Mouse (Mus musculus): ENCODE measurements around the gene Efcab2. TPM values are rescaled to one million over a fixed set of nuclear protein-coding genes. Genes with fewer than 3 reads are reported as not detected.

Efcab2 gene
- polyA plus RNA-seq, 1 experiment: 4.7 TPM

DNA sequence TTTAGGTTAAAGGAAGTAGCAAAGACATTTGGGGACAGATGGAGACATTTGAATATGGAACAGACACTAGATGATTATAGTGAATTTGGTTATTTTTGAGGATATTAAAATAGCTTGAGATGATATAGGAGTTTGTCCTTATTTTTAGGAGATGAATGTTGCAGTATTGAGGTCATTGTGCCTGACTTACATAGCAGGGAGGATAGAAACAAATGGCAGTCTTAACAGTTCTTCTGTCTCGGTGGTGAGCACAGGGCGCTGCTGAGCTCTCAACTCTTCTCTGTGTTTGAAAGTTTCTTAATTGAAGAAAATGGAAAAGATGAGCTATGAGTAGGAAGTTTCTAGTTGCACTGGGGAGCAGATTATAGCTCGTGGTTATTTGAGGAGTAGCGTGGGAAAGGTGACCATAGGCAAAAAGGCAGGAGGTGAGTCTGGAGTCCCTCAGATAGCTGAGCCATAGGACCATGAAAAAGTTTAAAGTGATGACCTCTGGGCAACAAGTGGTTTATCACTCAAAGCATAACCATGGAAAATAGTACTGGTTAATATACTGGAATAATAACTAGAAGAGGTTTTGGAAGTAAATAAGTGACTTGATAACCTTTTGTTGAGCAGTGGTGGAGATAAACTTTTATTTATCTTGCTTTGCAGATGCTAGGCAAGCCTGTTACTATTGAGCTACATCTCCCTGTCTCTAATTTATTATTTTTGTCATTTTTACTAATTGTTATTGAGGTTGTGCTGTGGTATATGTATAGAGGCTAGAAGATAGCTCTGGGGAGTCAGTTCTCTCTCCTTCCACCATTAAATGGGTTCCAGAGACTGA, 25.9 kb downstream of the Efcab2 start:
- no peak overlapping the region for H3K4me3 ChIP-seq (ENCODE audit: insufficient read depth, low read depth, low read length)
- no peak overlapping the region for H3K27ac ChIP-seq (replicated peaks; ENCODE audit: low read depth, low read length)

DNA sequence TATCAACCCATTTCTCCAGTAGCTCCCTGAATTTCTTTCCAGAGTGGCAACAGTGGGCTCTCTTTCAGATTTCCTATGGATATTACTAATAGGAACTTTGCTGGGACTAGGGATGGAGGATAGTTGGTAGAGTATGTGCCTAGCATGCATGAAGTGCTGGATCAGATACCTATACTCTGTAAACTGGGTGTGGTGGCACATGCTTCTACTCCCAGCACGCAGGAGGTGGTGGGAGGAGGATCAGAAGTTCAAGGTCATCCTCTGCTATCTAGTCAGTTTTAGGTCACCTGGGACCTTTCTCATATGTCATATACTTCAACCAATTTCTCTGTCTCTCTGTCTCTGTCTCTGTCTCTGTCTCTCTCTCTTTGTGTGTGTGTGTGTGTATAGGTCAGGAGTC, 27.7 kb downstream of the Efcab2 start:
- H3K27ac ChIP-seq (replicated peaks; ENCODE audit: low read depth, low read length): no peak overlapping the region
- H3K4me1 ChIP-seq (ENCODE audit: control insufficient read depth, insufficient read depth, insufficient read length, low read length): no peaks in the 10 kb centered on the region
- no peak overlapping the region for H3K4me3 ChIP-seq (ENCODE audit: insufficient read depth, low read depth, low read length)

More for the DNA sequence above, 25.9 kb downstream of the Efcab2 start:
- no peaks in the 10 kb centered on the region for H3K4me1 ChIP-seq (ENCODE audit: control insufficient read depth, insufficient read depth, insufficient read length, low read length)

DNA sequence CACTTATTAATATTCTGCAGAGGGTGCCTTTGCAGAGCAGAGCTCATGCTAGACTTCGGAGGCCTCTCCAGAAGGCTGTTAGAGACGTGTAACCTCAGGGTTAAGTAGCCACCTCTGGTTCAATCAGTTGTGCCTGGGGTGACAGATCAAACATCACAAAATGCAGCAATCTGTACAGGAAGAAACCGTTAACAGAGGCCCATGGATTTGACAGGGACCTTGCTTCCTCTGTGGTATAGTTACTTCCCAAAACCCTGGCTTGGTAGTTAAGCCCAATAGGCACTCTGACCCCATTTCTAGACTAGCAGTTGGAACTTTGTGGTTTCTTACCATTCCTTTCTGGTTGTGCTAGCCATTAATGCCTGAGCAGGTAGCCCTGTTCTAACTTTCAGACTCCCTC, 38.5 kb downstream of the Efcab2 start:
- Histone ChIP-seq H3K27ac (replicated peaks; ENCODE audit: low read depth, low read length) (no peak overlapping the region), H3K4me3 (ENCODE audit: insufficient read depth, low read depth, low read length) (no peak overlapping the region), H3K4me1 (ENCODE audit: control insufficient read depth, insufficient read depth, insufficient read length, low read length) (no peaks in the 10 kb centered on the region)

DNA sequence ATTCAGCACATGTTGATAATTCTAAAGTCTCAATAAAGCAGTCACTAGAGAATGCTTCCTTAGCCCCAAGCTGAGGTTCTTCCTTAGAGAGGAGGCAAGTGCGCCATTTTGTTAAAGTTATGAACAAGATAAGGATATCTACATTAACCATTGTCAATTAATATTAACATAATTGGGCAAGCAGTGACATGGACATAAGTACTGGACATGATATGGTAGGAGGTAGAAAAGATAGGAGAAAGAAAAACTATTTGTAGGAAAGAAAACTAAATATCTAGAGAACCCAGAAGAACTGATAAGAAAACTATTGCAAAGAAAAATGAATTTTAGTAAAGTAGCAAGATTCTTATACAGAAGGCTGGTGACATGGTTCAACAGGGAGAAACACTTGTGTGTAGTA, 41.2 kb downstream of the Efcab2 start:
- Histone ChIP-seq H3K27ac (replicated peaks; ENCODE audit: low read depth, low read length) (no peak overlapping the region), H3K4me3 (ENCODE audit: insufficient read depth, low read depth, low read length) (no peak overlapping the region), H3K4me1 (ENCODE audit: control insufficient read depth, insufficient read depth, insufficient read length, low read length) (no peaks in the 10 kb centered on the region)

DNA sequence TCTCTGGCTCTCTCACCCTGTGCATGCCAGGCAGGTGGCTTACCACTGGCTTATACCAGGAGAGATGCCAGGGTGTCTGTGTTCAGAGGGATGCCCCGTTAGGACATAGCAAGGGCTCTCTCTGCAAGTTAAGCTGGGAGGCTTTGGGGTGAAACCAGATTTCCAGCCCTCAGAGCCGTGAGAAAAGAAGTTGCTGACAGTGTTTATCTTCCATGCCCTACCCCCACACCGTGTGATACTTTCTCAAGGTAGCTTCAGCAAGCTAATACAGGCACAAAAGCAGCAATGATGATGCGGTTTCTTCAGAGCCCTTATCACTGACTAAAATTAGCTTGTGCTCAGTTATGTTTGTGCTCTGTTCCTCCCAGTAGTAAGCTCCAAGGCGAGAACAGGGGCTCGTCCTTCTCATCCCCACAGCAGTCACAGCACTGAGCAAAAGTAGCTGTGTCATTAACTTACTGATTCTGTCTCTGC, 42.4 kb downstream of the Efcab2 start:
- no peaks in the 10 kb centered on the region for H3K4me1 ChIP-seq (ENCODE audit: control insufficient read depth, insufficient read depth, insufficient read length, low read length)
- no peak overlapping the region for H3K27ac ChIP-seq (replicated peaks; ENCODE audit: low read depth, low read length)
- H3K4me3 ChIP-seq (ENCODE audit: insufficient read depth, low read depth, low read length): no peak overlapping the region

DNA sequence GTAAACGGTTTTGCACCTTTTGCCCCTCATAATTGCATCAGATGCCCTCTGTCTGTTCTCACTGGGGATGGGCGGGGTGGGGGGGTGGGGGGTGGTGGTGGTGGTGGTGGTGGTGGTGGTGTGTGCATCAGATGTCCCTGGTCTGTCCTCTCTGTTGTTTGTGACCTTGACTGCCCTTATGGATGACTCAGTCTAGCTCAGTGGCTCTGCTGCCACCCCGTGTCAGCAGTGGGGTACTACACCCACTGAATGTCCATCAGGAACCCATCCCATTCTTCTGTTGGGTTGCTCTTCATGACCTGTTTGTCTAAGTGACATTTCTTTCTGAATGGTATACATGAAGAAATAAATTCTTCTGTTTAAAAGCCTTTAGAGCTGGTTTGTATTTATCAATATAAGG, 43.3 kb downstream of the Efcab2 start:
- no peaks in the 10 kb centered on the region for H3K4me1 ChIP-seq (ENCODE audit: control insufficient read depth, insufficient read depth, insufficient read length, low read length)

DNA sequence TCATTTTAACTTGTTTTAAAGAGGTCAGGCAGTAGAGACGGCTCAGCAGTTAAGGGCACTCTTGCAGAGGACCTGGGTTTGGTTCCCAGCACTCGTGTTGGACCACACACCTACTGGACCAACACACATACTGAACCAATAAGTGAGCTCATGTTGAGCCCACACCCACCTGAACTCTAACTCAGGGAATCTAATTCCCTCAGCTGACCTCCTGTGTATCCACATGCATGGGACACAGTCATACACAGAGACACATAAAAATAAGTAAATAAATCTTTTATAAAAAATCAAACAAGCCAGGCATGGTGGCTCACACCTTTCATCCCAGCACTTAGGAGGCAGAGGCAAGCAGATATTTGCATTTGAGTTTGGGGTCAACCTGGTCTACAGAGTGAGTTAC, 44.0 kb downstream of the Efcab2 start:
- H3K4me3 ChIP-seq (ENCODE audit: insufficient read depth, low read depth, low read length): no peak overlapping the region
- no peaks in the 10 kb centered on the region for H3K4me1 ChIP-seq (ENCODE audit: control insufficient read depth, insufficient read depth, insufficient read length, low read length)
- H3K27ac ChIP-seq (replicated peaks; ENCODE audit: low read depth, low read length): no peak overlapping the region

More for the DNA sequence above, 43.3 kb downstream of the Efcab2 start:
- Histone ChIP-seq H3K27ac (replicated peaks; ENCODE audit: low read depth, low read length) (no peak overlapping the region), H3K4me3 (ENCODE audit: insufficient read depth, low read depth, low read length) (no peak overlapping the region)

DNA sequence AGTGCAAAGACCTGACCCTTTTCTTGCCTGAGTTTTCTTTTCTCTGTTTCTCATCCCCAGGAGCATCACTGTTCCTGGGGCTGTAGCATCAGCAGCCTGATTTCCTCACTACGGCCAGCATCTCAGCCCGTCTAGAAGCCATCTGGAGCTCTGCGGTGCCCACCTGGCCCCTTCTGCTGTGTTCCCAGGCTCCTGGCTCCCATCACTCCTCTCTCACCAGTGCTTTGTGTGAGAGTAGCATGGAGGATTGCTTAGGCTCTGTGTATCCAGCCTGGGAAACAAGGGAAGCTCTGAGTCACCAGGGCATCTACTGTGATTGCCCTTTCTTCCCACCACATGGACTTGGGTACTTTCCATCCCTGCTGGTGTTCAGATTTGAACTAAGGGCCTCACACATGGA, 48.2 kb downstream of the Efcab2 start:
- Histone ChIP-seq H3K4me1 (ENCODE audit: control insufficient read depth, insufficient read depth, insufficient read length, low read length) (no peaks in the 10 kb centered on the region), H3K4me3 (ENCODE audit: insufficient read depth, low read depth, low read length) (no peak overlapping the region), H3K27ac (replicated peaks; ENCODE audit: low read depth, low read length) (no peak overlapping the region)

DNA sequence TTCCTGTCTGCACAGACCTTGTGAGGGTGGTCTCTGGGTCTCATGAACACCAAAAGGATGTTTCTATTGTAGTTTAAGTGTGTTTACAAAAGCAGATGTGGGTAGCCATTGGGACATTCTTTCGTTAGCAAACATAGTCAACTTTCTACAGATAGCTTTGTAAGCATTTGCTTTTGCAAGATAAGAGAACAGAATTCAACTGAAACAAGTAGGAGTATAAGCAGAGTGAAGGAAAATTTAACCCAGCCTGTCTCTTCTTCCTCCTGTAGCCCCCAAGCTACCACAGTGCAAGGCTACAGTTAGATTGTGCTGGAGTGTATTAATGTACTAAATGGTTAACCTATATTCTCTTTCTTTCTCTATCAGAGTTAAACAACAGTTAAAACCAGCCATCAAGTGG, 49.2 kb downstream of the Efcab2 start:
- Histone ChIP-seq H3K27ac (replicated peaks; ENCODE audit: low read depth, low read length) (no peak overlapping the region), H3K4me3 (ENCODE audit: insufficient read depth, low read depth, low read length) (no peak overlapping the region), H3K4me1 (ENCODE audit: control insufficient read depth, insufficient read depth, insufficient read length, low read length) (no peaks in the 10 kb centered on the region)

DNA sequence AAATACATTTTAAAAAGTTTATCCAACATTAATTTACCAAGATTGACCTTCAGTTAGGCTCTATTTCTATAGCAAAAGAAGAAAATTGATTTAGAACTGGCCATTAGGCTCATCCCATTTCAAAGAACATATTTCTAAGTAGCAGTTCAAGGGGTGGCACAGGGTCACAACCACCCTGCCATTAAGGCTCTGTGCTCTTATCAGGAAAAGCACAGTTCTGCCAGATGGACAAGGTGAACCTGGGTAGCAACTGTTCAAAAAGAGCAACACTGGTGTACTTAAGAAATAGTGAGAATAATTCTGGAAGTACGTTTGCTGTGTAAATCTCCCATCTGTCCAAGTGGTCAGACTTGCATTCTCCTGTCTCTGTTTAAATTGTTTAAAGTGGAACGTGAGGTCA, 52.1 kb downstream of the Efcab2 start:
- no peak overlapping the region for H3K4me3 ChIP-seq (ENCODE audit: insufficient read depth, low read depth, low read length)
- H3K4me1 ChIP-seq (ENCODE audit: control insufficient read depth, insufficient read depth, insufficient read length, low read length): no peaks in the 10 kb centered on the region
- no peak overlapping the region for H3K27ac ChIP-seq (replicated peaks; ENCODE audit: low read depth, low read length)

DNA sequence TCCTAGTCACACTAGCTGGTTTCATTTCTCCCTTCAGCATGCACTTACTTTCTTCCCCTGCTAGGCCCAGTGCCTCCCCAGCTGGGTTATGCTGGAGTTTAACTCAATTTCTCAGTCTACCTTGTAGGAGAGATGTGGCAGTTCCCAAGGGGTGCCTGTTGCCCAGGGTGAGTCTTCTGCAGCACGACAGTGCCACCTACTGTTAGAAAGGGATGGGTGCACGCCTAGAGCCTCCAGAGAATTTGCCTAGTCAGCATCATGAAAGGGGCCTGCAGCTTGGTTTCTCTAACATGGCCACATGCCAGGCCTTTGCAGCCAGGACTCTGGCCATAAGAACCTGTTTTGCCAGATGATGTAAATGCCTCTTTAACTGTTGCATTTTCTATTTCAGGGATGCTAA, 57.8 kb downstream of the Efcab2 start:
- Histone ChIP-seq H3K4me3 (ENCODE audit: insufficient read depth, low read depth, low read length) (no peak overlapping the region), H3K4me1 (ENCODE audit: control insufficient read depth, insufficient read depth, insufficient read length, low read length) (no peaks in the 10 kb centered on the region), H3K27ac (replicated peaks; ENCODE audit: low read depth, low read length) (no peak overlapping the region)

DNA sequence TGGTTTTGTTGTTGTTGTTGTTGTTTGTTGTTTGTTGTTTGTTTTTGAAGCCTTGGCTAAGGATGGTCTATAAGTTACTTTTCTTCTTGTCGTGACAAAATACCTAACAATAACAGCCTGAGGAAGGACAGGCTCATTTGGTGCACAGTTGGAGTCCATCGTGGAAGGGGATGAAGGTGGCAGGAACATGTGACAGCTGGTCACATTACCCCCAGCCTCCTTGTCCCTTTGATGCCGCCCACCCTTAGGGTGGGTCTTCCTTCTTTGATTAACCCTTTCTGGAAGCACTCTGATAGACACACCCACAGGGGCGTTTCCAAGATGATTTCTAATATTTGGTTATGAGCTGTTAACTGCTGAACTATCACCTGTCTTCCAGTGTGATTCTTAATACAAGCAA, 58.3 kb downstream of the Efcab2 start:
- H3K4me3 ChIP-seq (ENCODE audit: insufficient read depth, low read depth, low read length): no peak overlapping the region
- no peak overlapping the region for H3K27ac ChIP-seq (replicated peaks; ENCODE audit: low read depth, low read length)
- no peaks in the 10 kb centered on the region for H3K4me1 ChIP-seq (ENCODE audit: control insufficient read depth, insufficient read depth, insufficient read length, low read length)

DNA sequence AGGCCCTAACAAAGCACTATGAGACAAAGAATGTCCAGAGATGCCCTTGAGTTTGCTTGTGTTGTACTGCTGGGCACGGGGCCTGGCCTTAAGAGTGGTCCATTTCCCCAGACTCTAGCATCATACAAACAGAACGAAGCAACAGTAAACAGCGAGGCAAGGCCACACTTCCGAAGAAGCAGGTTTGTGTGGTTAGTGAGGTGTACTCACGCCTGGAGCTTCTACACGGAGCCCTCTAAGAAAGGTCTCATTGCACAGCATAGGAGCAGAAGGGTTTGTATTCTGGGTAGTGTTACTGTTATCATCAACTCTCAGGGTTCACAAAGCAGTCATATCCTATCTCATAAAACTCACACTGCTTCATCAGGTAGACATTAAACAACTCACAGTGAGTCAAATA, 61.7 kb downstream of the Efcab2 start:
- H3K4me3 ChIP-seq (ENCODE audit: insufficient read depth, low read depth, low read length): no peak overlapping the region
- H3K4me1 ChIP-seq (ENCODE audit: control insufficient read depth, insufficient read depth, insufficient read length, low read length): no peaks in the 10 kb centered on the region
- no peak overlapping the region for H3K27ac ChIP-seq (replicated peaks; ENCODE audit: low read depth, low read length)

DNA sequence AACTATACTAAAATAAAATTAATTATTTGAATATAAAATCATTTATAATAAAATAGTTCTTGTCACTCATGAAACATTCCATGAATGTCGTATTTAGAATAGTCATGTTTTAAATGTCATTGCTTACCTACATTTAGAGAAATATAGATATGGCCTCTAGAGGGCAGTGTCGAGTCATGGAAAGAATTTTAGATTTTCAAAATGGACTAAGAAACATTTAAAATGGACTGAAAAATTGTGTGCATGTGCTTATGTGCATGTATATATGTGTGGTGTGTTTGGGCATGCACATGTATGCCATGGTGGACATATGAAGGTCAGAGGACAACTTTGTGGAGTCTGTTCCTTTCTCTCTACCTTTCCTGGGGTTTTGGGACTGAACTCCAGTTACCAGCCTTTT, 62.4 kb downstream of the Efcab2 start:
- no peak overlapping the region for H3K4me3 ChIP-seq (ENCODE audit: insufficient read depth, low read depth, low read length)
- no peak overlapping the region for H3K27ac ChIP-seq (replicated peaks; ENCODE audit: low read depth, low read length)
- H3K4me1 ChIP-seq (ENCODE audit: control insufficient read depth, insufficient read depth, insufficient read length, low read length): no peaks in the 10 kb centered on the region

DNA sequence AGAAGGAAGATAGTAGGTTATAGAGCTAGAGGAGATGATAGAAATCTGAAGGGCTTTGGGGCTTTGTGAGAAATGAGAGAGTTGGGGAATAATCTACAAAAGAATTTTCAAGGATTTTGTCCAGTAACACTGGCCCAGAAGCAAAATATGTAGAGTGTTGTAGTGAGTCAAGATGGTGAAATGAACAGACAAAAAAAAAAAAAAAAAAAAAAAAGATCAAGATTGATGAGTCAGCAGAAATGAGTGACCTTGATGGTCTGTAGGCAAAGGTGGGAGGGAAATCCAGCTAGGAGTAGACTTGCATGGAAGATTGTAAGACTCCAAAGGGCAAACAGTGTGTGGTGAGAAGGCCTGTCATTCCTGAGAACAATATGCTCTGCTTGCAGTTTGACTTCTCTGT, 78.0 kb downstream of the Efcab2 start:
- H3K4me3 ChIP-seq (ENCODE audit: insufficient read depth, low read depth, low read length): no peak overlapping the region
- H3K4me1 ChIP-seq (ENCODE audit: control insufficient read depth, insufficient read depth, insufficient read length, low read length): no peaks in the 10 kb centered on the region
- H3K27ac ChIP-seq (replicated peaks; ENCODE audit: low read depth, low read length): no peak overlapping the region

DNA sequence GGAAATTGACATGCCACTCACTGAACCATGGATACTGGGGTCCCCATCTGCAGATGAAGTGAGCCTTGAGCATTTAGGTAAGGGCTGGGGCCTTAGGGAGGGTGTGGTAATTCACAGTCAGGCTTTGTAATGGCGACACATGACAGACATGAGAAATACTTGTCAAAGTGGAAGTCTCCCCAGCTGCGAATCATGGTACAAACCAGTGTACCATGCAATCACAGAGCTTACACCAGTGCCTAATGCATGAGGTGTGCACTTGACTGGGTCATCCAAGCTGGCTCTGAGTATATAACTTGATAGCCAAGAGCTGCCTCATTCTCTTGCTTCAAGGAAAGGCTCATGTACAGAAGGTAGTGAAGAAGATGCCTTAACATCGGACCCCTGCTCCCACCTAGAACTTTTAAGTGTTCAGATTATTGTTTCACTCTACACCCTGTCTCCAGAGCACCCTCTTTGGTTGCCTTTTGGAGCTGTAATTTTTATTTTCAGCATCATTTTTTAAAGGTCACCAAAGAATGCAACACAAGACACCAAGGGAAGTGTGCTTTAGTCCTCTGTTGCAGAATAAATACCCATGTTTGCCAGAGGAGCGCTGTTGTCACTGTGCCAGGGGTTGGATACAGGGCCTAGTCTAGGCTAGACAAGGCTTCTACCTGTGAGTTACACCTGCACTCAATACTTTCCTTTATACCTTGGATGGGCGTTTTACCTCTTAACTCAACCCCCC, 79.4 kb downstream of the Efcab2 start:
- Histone ChIP-seq H3K4me3 (ENCODE audit: insufficient read depth, low read depth, low read length) (no peak overlapping the region), H3K27ac (replicated peaks; ENCODE audit: low read depth, low read length) (no peak overlapping the region), H3K4me1 (ENCODE audit: control insufficient read depth, insufficient read depth, insufficient read length, low read length) (no peaks in the 10 kb centered on the region; the same call in 1 of the 2 replicates)
